Mouse (Mus musculus): ENCODE measurements around the gene Cyb5r4.
"Not testable (repeated sequence)": the region's sequence is repeated elsewhere in the genome, so short reads cannot be mapped to it uniquely, and the experiment has no call there.

The Cyb5r4 gene

GRCm38 (mm10) chr9:87025764-87026163, 4.0 kb downstream of the Cyb5r4 start:
- DNase-seq (ENCODE audit: low spot score), result no peak

GRCm38 (mm10) chr9:87027423-87028084, 5.7 kb downstream of the Cyb5r4 start:
- peak; percentile 47 for DNase-seq (ENCODE audit: low spot score)

GRCm38 (mm10) chr9:87032196-87032595, 10.4 kb downstream of the Cyb5r4 start:
- DNase-seq (ENCODE audit: low spot score), result no peak

- DNase-seq (ENCODE audit: low spot score), result no peak
These were observed 13.2 kb downstream of the Cyb5r4 start for GRCm38 (mm10) chr9:87034831-87035580.

- no peak for DNase-seq (ENCODE audit: low spot score)
These were observed 27.6 kb downstream of the Cyb5r4 start for GRCm38 (mm10) chr9:87049425-87049824.

- peak; percentile 7 for DNase-seq (ENCODE audit: low spot score)
These were observed 33.9 kb downstream of the Cyb5r4 start for GRCm38 (mm10) chr9:87055547-87056235.

- DNase-seq (ENCODE audit: low spot score), result no peak
These were observed 40.5 kb downstream of the Cyb5r4 start for GRCm38 (mm10) chr9:87062337-87062736.

- no peak for DNase-seq (ENCODE audit: low spot score)
These were observed 46.3 kb downstream of the Cyb5r4 start for GRCm38 (mm10) chr9:87068160-87068559.

- not testable (repeated sequence) for DNase-seq (ENCODE audit: low spot score)
These were observed 49.8 kb downstream of the Cyb5r4 start for GRCm38 (mm10) chr9:87071566-87071965.

- DNase-seq (ENCODE audit: low spot score), result no peak
These were observed 56.1 kb downstream of the Cyb5r4 start for GRCm38 (mm10) chr9:87077919-87078318.

GRCm38 (mm10) chr9:87079511-87079910, 57.7 kb downstream of the Cyb5r4 start:
- DNase-seq (ENCODE audit: low spot score), result no peak

- DNase-seq (ENCODE audit: low spot score), result no peak
These were observed 65.2 kb downstream of the Cyb5r4 start for GRCm38 (mm10) chr9:87086991-87087390.

GRCm38 (mm10) chr9:87097989-87098388, 76.2 kb downstream of the Cyb5r4 start:
- DNase-seq (ENCODE audit: low spot score), result peak; percentile 21

GRCm38 (mm10) chr9:87115019-87115418, 93.2 kb downstream of the Cyb5r4 start:
- no peak for DNase-seq (ENCODE audit: low spot score)

GRCm38 (mm10) chr9:87115456-87115931, 93.7 kb downstream of the Cyb5r4 start:
- DNase-seq (ENCODE audit: low spot score), result peak; percentile 14

GRCm38 (mm10) chr9:87115978-87116377, 94.2 kb downstream of the Cyb5r4 start:
- DNase-seq (ENCODE audit: low spot score), result no peak

GRCm38 (mm10) chr9:87118996-87119395, 97.2 kb downstream of the Cyb5r4 start:
- DNase-seq (ENCODE audit: low spot score), result no peak

GRCm38 (mm10) chr9:87121956-87122493, 100.2 kb downstream of the Cyb5r4 start:
- no peak for DNase-seq (ENCODE audit: low spot score)

- not testable (repeated sequence) for DNase-seq (ENCODE audit: low spot score)
These were observed 105.2 kb downstream of the Cyb5r4 start for GRCm38 (mm10) chr9:87127046-87127445.
